Mouse (Mus musculus) adipocyte (in vitro differentiated cells): ENCODE results near the gene Gpr12.
A peak's percentile ranks its signal among the peaks of the same experiment; 100 is the strongest.
"Not testable (repeated sequence)": the region's sequence is repeated elsewhere in the genome, so short reads cannot be mapped to it uniquely, and the experiment has no call there.

Experiments
- DNase-seq: peaks from one replicate; pipeline ENCODE4 v3.0.0-alpha.2; 2016; ENCODE audit warnings: low spot score

The Gpr12 gene

GRCm38 (mm10) chr5:146584478-146585306 is at the start of gene Gpr12:
Gene Gpr12 (minus strand): TSS chr5:146585239.
- no peak for DNase-seq

GRCm38 (mm10) chr5:146631602-146632001 is 46.6 kb upstream of the Gpr12 start:
- no peak for DNase-seq

GRCm38 (mm10) chr5:146630961-146631360 is 45.9 kb upstream of the Gpr12 start:
- DNase-seq = no peak

- DNase-seq = no peak
Measured at GRCm38 (mm10) chr5:146629636-146630035, 44.6 kb upstream of the Gpr12 start.

- no peak for DNase-seq
Measured at GRCm38 (mm10) chr5:146628804-146629203, 43.8 kb upstream of the Gpr12 start.

GRCm38 (mm10) chr5:146627901-146628300 is 42.9 kb upstream of the Gpr12 start:
- peak; percentile 51 for DNase-seq

GRCm38 (mm10) chr5:146625635-146626311 is 40.7 kb upstream of the Gpr12 start:
- DNase-seq = no peak

- DNase-seq = no peak
Measured at GRCm38 (mm10) chr5:146611830-146612229, 26.8 kb upstream of the Gpr12 start.

GRCm38 (mm10) chr5:146611009-146611408 is 26.0 kb upstream of the Gpr12 start:
- DNase-seq = no peak

- no peak for DNase-seq
Measured at GRCm38 (mm10) chr5:146609646-146610045, 24.6 kb upstream of the Gpr12 start.

- DNase-seq = no peak
Measured at GRCm38 (mm10) chr5:146607816-146608215, 22.8 kb upstream of the Gpr12 start.

GRCm38 (mm10) chr5:146606895-146607294 is 21.9 kb upstream of the Gpr12 start:
- DNase-seq = no peak

GRCm38 (mm10) chr5:146606221-146606620 is 21.2 kb upstream of the Gpr12 start:
- DNase-seq = no peak

GRCm38 (mm10) chr5:146599970-146600369 is 14.9 kb upstream of the Gpr12 start:
- no peak for DNase-seq

- not testable (repeated sequence) for DNase-seq
Measured at GRCm38 (mm10) chr5:146599216-146599615, 14.2 kb upstream of the Gpr12 start.

GRCm38 (mm10) chr5:146598215-146599119 is 13.4 kb upstream of the Gpr12 start:
- DNase-seq = no peak

GRCm38 (mm10) chr5:146597503-146597874 is 12.4 kb upstream of the Gpr12 start:
- DNase-seq = no peak

GRCm38 (mm10) chr5:146596612-146597502 is 11.8 kb upstream of the Gpr12 start:
- no peak for DNase-seq

GRCm38 (mm10) chr5:146592580-146592979 is 7.5 kb upstream of the Gpr12 start:
- no peak for DNase-seq

GRCm38 (mm10) chr5:146591636-146592035 is 6.6 kb upstream of the Gpr12 start:
- no peak for DNase-seq

GRCm38 (mm10) chr5:146590987-146591386 is 5.9 kb upstream of the Gpr12 start:
- no peak for DNase-seq
